Mouse (Mus musculus): ENCODE data around the gene Gas1. TPM values are rescaled to one million over a fixed set of nuclear protein-coding genes. Genes with fewer than 3 reads are reported as not detected.

Gas1 gene
- total and polyA plus RNA-seq, 2 experiments = 13.9 to 28.2 TPM

GRCm38 (mm10) chr13:60134439-60134799 is 42.7 kb downstream of the Gas1 start:
- Histone ChIP-seq H3K79me2 (ENCODE audit: control insufficient read depth, insufficient read depth, low read length) (no peaks in the 10 kb centered on the region), H3K27ac (replicated peaks; ENCODE audit: insufficient read depth, low read depth, low read length) (no peak overlapping the region), H3K9ac (ENCODE audit: low read depth, low read length) (no peak overlapping the region), H3K4me3 (ENCODE audit: insufficient read depth, low read depth, low read length) (no peak overlapping the region), H3K36me3 (ENCODE audit: control insufficient read depth, insufficient read depth, low read length) (no peaks in the 10 kb centered on the region), H3K27me3 (ENCODE audit: control insufficient read depth, insufficient read depth, low read length) (no peaks in the 10 kb centered on the region), H3K4me1 (ENCODE audit: control insufficient read depth, insufficient read depth, low read length) (no peaks in the 10 kb centered on the region)
- no peak for DNase-seq (ENCODE audit: extremely low read depth, low read depth, low spot score)
- 92% methylated on average over 5 of the region's 5 CpGs for WGBS
- TF ChIP-seq CTCF (IDR thresholded peaks at IDR 0.05; ENCODE audit: low read depth, low read length) (no peak), POLR2A (IDR thresholded peaks at IDR 0.05; ENCODE audit: extremely low read depth, insufficient read depth, low read length) (no peak)

- no peak overlapping the region for H3K27ac ChIP-seq (replicated peaks; ENCODE audit: insufficient read depth, low read depth, low read length)
- no peak for DNase-seq (ENCODE audit: extremely low read depth, low read depth, low spot score)
- no peaks in the 10 kb centered on the region for H3K79me2 ChIP-seq (ENCODE audit: control insufficient read depth, insufficient read depth, low read length)
- TF ChIP-seq CTCF (IDR thresholded peaks at IDR 0.05; ENCODE audit: low read depth, low read length) (no peak), POLR2A (IDR thresholded peaks at IDR 0.05; ENCODE audit: extremely low read depth, insufficient read depth, low read length) (no peak)
- 67% methylated on average over 10 of the region's 10 CpGs for WGBS
- no peaks in the 10 kb centered on the region for H3K27me3 ChIP-seq (ENCODE audit: control insufficient read depth, insufficient read depth, low read length)
- H3K4me1 ChIP-seq (ENCODE audit: control insufficient read depth, insufficient read depth, low read length) = no peaks in the 10 kb centered on the region
- no peaks in the 10 kb centered on the region for H3K36me3 ChIP-seq (ENCODE audit: control insufficient read depth, insufficient read depth, low read length)
- H3K9ac ChIP-seq (ENCODE audit: low read depth, low read length) = no peak overlapping the region
- H3K4me3 ChIP-seq (ENCODE audit: insufficient read depth, low read depth, low read length) = no peak overlapping the region
Measured at GRCm38 (mm10) chr13:60133716-60134438, 43.3 kb downstream of the Gas1 start.

DNA sequence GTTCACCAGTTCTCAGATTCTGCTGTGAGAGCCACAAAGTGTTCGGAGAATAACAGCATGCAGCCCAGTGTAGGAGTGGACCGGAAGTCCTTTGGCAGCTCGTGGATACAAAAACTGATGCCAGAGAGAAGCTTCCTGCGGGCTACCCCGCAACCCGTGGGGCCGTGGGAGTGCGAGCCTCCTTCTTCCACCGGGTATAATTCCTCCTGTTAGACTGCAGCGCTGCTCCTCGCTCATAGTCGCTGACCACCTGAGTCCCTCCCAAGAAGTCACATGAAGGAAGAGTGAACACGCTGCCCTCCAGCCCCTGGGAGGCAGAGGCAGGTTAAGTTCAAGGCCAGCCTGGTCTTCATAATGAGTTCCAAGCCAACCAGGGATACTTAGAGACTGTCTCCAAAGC is 45.4 kb downstream of the Gas1 start:
- no peak for TF ChIP-seq POLR2A (IDR thresholded peaks at IDR 0.05; ENCODE audit: extremely low read depth, insufficient read depth, low read length)

GRCm38 (mm10) chr13:60129541-60129940 is 47.6 kb downstream of the Gas1 start:
- Histone ChIP-seq H3K79me2 (ENCODE audit: control insufficient read depth, insufficient read depth, low read length) (no peaks in the 10 kb centered on the region), H3K27ac (replicated peaks; ENCODE audit: insufficient read depth, low read depth, low read length) (no peak overlapping the region), H3K27me3 (ENCODE audit: control insufficient read depth, insufficient read depth, low read length) (no peaks in the 10 kb centered on the region), H3K4me1 (ENCODE audit: control insufficient read depth, insufficient read depth, low read length) (peaks cover 6% of the 10 kb centered on the region), H3K4me3 (ENCODE audit: insufficient read depth, low read depth, low read length) (no peak overlapping the region), H3K9ac (ENCODE audit: low read depth, low read length) (no peak overlapping the region), H3K36me3 (ENCODE audit: control insufficient read depth, insufficient read depth, low read length) (no peaks in the 10 kb centered on the region)
- WGBS = 86% methylated on average over 9 of the region's 9 CpGs
- DNase-seq (ENCODE audit: extremely low read depth, low read depth, low spot score) = no peak
- TF ChIP-seq CTCF (IDR thresholded peaks at IDR 0.05; ENCODE audit: low read depth, low read length) (no peak), POLR2A (IDR thresholded peaks at IDR 0.05; ENCODE audit: extremely low read depth, insufficient read depth, low read length) (no peak)

More for the DNA sequence above, 45.4 kb downstream of the Gas1 start:
- WGBS = 59% methylated on average over 13 of the region's 13 CpGs
- H3K27ac ChIP-seq (replicated peaks; ENCODE audit: insufficient read depth, low read depth, low read length) = no peak overlapping the region
- H3K4me3 ChIP-seq (ENCODE audit: insufficient read depth, low read depth, low read length) = no peak overlapping the region
- H3K4me1 ChIP-seq (ENCODE audit: control insufficient read depth, insufficient read depth, low read length) = no peaks in the 10 kb centered on the region
- no peaks in the 10 kb centered on the region for H3K36me3 ChIP-seq (ENCODE audit: control insufficient read depth, insufficient read depth, low read length)
- no peak for DNase-seq (ENCODE audit: extremely low read depth, low read depth, low spot score)
- no peak overlapping the region for H3K9ac ChIP-seq (ENCODE audit: low read depth, low read length)
- H3K27me3 ChIP-seq (ENCODE audit: control insufficient read depth, insufficient read depth, low read length) = no peaks in the 10 kb centered on the region
- H3K79me2 ChIP-seq (ENCODE audit: control insufficient read depth, insufficient read depth, low read length) = no peaks in the 10 kb centered on the region

- TF ChIP-seq POLR2A (IDR thresholded peaks at IDR 0.05; ENCODE audit: extremely low read depth, insufficient read depth, low read length) (no peak), CTCF (IDR thresholded peaks at IDR 0.05; ENCODE audit: low read depth, low read length) (no peak)
- Histone ChIP-seq H3K4me3 (ENCODE audit: insufficient read depth, low read depth, low read length) (no peak overlapping the region), H3K79me2 (ENCODE audit: control insufficient read depth, insufficient read depth, low read length) (no peaks in the 10 kb centered on the region), H3K27me3 (ENCODE audit: control insufficient read depth, insufficient read depth, low read length) (no peaks in the 10 kb centered on the region), H3K27ac (replicated peaks; ENCODE audit: insufficient read depth, low read depth, low read length) (no peak overlapping the region), H3K36me3 (ENCODE audit: control insufficient read depth, insufficient read depth, low read length) (no peaks in the 10 kb centered on the region), H3K4me1 (ENCODE audit: control insufficient read depth, insufficient read depth, low read length) (peaks cover 9% of the 10 kb centered on the region), H3K9ac (ENCODE audit: low read depth, low read length) (no peak overlapping the region)
- DNase-seq (ENCODE audit: extremely low read depth, low read depth, low spot score) = no peak
- WGBS = 72% methylated on average over 19 of the region's 19 CpGs
Measured at GRCm38 (mm10) chr13:60126338-60126737, 50.8 kb downstream of the Gas1 start.

- H3K4me3 ChIP-seq (ENCODE audit: insufficient read depth, low read depth, low read length) = no peak overlapping the region
- 69% methylated on average over 13 of the region's 13 CpGs for WGBS
- peaks cover 9% of the 10 kb centered on the region for H3K4me1 ChIP-seq (ENCODE audit: control insufficient read depth, insufficient read depth, low read length)
- no peaks in the 10 kb centered on the region for H3K79me2 ChIP-seq (ENCODE audit: control insufficient read depth, insufficient read depth, low read length)
- no peaks in the 10 kb centered on the region for H3K36me3 ChIP-seq (ENCODE audit: control insufficient read depth, insufficient read depth, low read length)
- no peak for DNase-seq (ENCODE audit: extremely low read depth, low read depth, low spot score)
- H3K27ac ChIP-seq (replicated peaks; ENCODE audit: insufficient read depth, low read depth, low read length) = peak overlapping the region; percentile 45
- TF ChIP-seq CTCF (IDR thresholded peaks at IDR 0.05; ENCODE audit: low read depth, low read length) = no peak
- TF ChIP-seq POLR2A (IDR thresholded peaks at IDR 0.05; ENCODE audit: extremely low read depth, insufficient read depth, low read length) = no peak
- no peak overlapping the region for H3K9ac ChIP-seq (ENCODE audit: low read depth, low read length)
- H3K27me3 ChIP-seq (ENCODE audit: control insufficient read depth, insufficient read depth, low read length) = no peaks in the 10 kb centered on the region
Measured at GRCm38 (mm10) chr13:60125501-60126305, 51.5 kb downstream of the Gas1 start.

Data from liver, adult 2 months (tissue).